In the genomic region with DNA sequence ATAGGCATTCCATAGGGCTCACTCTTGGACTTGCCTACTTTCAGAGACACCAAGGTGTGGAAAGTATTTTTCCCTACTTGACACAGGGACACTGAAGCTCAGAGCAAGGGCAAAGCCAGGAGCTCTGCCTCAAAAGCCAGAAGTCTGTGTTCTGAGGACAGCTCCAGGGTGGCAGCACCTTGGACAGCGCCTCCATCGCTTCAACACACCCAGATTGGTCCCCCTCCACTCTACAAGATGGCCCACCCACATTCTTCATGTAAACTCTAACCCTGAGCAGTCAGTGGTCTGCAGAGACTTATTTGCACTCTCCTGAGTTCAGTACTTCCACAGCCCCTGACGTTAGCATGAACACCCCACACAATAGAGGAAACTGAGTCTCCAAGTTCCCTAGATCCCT, we compare ENCODE assay signal across 10 mouse cellular contexts. TPM values are rescaled to one million over a fixed set of nuclear protein-coding genes. Genes with fewer than 3 reads are reported as not detected.
DNase-seq lines count a peak whose midpoint lies in the region; ATAC-seq and TF ChIP-seq lines count a peak whose summit lies in the region.
"Had no signal": no experiment of that assay in that cellular context is flagged by ENCODE, and none has a peak within 500 bp of the region (broad histone marks: within the 10 kb centered on the region; RNA-seq: fewer than 3 reads in every experiment).

No protein-coding gene starts in this region.

- TF ChIP-seq POLR2A in MEL (IDR thresholded peaks at IDR 0.05; ENCODE audit: control insufficient read depth in 1 of 2, insufficient read depth in 1 of 2, low read depth in 1 of 2, low read length in 2 of 2, poor library complexity in 1 of 2): no peak

- no peak for TF ChIP-seq RAD21 in MEL (IDR thresholded peaks at IDR 0.05; ENCODE audit: low read depth, low read length)

- H3K4me2 ChIP-seq in kidney, embryonic 14.5 days (replicated peaks; ENCODE audit: low read depth, low read length): no peak overlapping the region
- H3K4me2 ChIP-seq: heart, embryonic 15.5 days had no signal

- H3K9ac ChIP-seq in kidney, embryonic 14.5 days (ENCODE audit: low read depth, low read length): no peak overlapping the region
- H3K9ac ChIP-seq in MEL (ENCODE audit: control insufficient read depth, low read depth, low read length, poor library complexity, severe bottlenecking): no peak overlapping the region
- H3K9ac ChIP-seq: heart, embryonic 15.5 days had no signal

- H3K36me3 ChIP-seq in kidney, embryonic 14.5 days (ENCODE audit: control insufficient read depth, insufficient read depth, low read length): no peaks in the 10 kb centered on the region
- no peaks in the 10 kb centered on the region for H3K36me3 ChIP-seq in MEL (ENCODE audit: control insufficient read depth in 1 of 2, insufficient read depth in 2 of 2, low read length in 2 of 2)
- no peaks in the 10 kb centered on the region for H3K36me3 ChIP-seq in limb, embryonic 10.5 days
- H3K36me3 ChIP-seq: heart, embryonic 15.5 days had no signal

- no peak overlapping the region for H3K27ac ChIP-seq in kidney, embryonic 14.5 days (ENCODE audit: low read depth, low read length)
- H3K27ac ChIP-seq in MEL (ENCODE audit: control insufficient read depth, low read depth, low read length): no peak overlapping the region
- no peak overlapping the region for H3K27ac ChIP-seq in limb, embryonic 10.5 days
- H3K27ac ChIP-seq: heart, embryonic 15.5 days had no signal

- no peak overlapping the region for H3K4me3 ChIP-seq in kidney, embryonic 14.5 days (ENCODE audit: low read length)
- no peak overlapping the region for H3K4me3 ChIP-seq in MEL (ENCODE audit: control insufficient read depth in 1 of 2, insufficient read depth in 1 of 2, low read depth in 2 of 2, low read length in 2 of 2)
- no peak overlapping the region for H3K4me3 ChIP-seq in limb, embryonic 10.5 days
- H3K4me3 ChIP-seq: heart, embryonic 15.5 days had no signal

- ATAC-seq in kidney, embryonic 14.5 days (ENCODE audit: low FRiP score, low TSS enrichment): peak; percentile 57; the same call in 1 of the 2 replicates

- no peak for DNase-seq in kidney, adult 11 months
- peak; percentile 8 for DNase-seq in 416B (ENCODE audit: low read depth)
- peak; percentile 20 for DNase-seq in MEL (ENCODE audit: low read depth, low spot score)
- DNase-seq in limb, embryonic 10.5 days (ENCODE audit: low spot score): peak; percentile 74
- no peak for DNase-seq in adipocyte (ENCODE audit: low spot score)
- no peak for DNase-seq in layer of hippocampus, adult 11-12 months (ENCODE audit: low spot score)

- H3K79me2 ChIP-seq in MEL (ENCODE audit: control insufficient read depth, insufficient read depth, low read length, poor library complexity): no peaks in the 10 kb centered on the region

- 9% methylated on average over 3 of the region's 3 CpGs for WGBS in kidney, embryonic 14.5 days
- 19% methylated on average over 3 of the region's 3 CpGs for WGBS in limb, embryonic 10.5 days

- H3K27me3 ChIP-seq in kidney, embryonic 14.5 days (ENCODE audit: control insufficient read depth, insufficient read depth, low read length): no peaks in the 10 kb centered on the region
- H3K27me3 ChIP-seq in MEL (ENCODE audit: control insufficient read depth in 1 of 2, insufficient read depth in 2 of 2, low read length in 2 of 2): no peaks in the 10 kb centered on the region
- no peaks in the 10 kb centered on the region for H3K27me3 ChIP-seq in limb, embryonic 10.5 days (ENCODE audit: low read depth, poor library complexity, severe bottlenecking)
- H3K27me3 ChIP-seq: heart, embryonic 15.5 days had no signal

- no peak for TF ChIP-seq CTCF in MEL (IDR thresholded peaks at IDR 0.05 in 2 of 3, conservative IDR thresholded peaks at IDR 0.05 in 1 of 3; ENCODE audit: control insufficient read depth in 1 of 3, insufficient read depth in 1 of 3, low read depth in 2 of 3, low read length in 3 of 3, poor library complexity in 1 of 3, severe bottlenecking in 1 of 3)

- no peaks in the 10 kb centered on the region for H3K9me3 ChIP-seq in kidney, embryonic 14.5 days (ENCODE audit: control insufficient read depth, low read length)
- no peaks in the 10 kb centered on the region for H3K9me3 ChIP-seq in MEL (replicated peaks; ENCODE audit: insufficient read depth, low read length)
- H3K9me3 ChIP-seq in limb, embryonic 10.5 days (replicated peaks): no peaks in the 10 kb centered on the region
- H3K9me3 ChIP-seq: heart, embryonic 15.5 days had no signal

- no peaks in the 10 kb centered on the region for H3K4me1 ChIP-seq in kidney, embryonic 14.5 days (ENCODE audit: control insufficient read depth, insufficient read depth, low read length)
- no peaks in the 10 kb centered on the region for H3K4me1 ChIP-seq in MEL (ENCODE audit: control insufficient read depth in 1 of 2, insufficient read depth in 2 of 2, low read length in 2 of 2)
- H3K4me1 ChIP-seq in limb, embryonic 10.5 days: no peaks in the 10 kb centered on the region
- H3K4me1 ChIP-seq: heart, embryonic 15.5 days had no signal

- TF ChIP-seq EP300 in MEL (IDR thresholded peaks at IDR 0.05; ENCODE audit: low read depth in 1 of 2, low read length in 2 of 2): no peak

TF ChIP-seq in MEL, 35 proteins besides CTCF, POLR2A, EP300 and RAD21:
- TF ChIP-seq TAL1 (IDR thresholded peaks at IDR 0.05; ENCODE audit: low read length) (no peak), TBP (IDR thresholded peaks at IDR 0.05; ENCODE audit: low read depth, low read length) (no peak), JUND (IDR thresholded peaks at IDR 0.05; ENCODE audit: low read depth, low read length) (no peak), BHLHE40 (IDR thresholded peaks at IDR 0.05; ENCODE audit: borderline replicate concordance, low read depth, low read length) (no peak), GATA1 (IDR thresholded peaks at IDR 0.05; ENCODE audit: low read depth, low read length) (no peak), MAZ (IDR thresholded peaks at IDR 0.05; ENCODE audit: low read depth, low read length) (no peak), CHD1 (IDR thresholded peaks at IDR 0.05; ENCODE audit: low read depth, low read length) (no peak), NRF1 (IDR thresholded peaks at IDR 0.05; ENCODE audit: insufficient read depth, low read depth, low read length, poor library complexity, severe bottlenecking) (no peak), POLR2AphosphoS2 (IDR thresholded peaks at IDR 0.05; ENCODE audit: low read length) (no peak), TCF12 (IDR thresholded peaks at IDR 0.05; ENCODE audit: low read depth, low read length) (no peak), ZKSCAN1 (IDR thresholded peaks at IDR 0.05; ENCODE audit: low read depth, low read length) (no peak), NELFE (IDR thresholded peaks at IDR 0.05; ENCODE audit: low read depth, low read length) (no peak), E2F4 (IDR thresholded peaks at IDR 0.05; ENCODE audit: borderline replicate concordance, low read depth, low read length) (no peak), ZC3H11A (IDR thresholded peaks at IDR 0.05; ENCODE audit: low read depth, low read length) (no peak), USF1 (IDR thresholded peaks at IDR 0.05; ENCODE audit: low read depth, low read length) (no peak), MYB (IDR thresholded peaks at IDR 0.05; ENCODE audit: low read depth, low read length) (no peak)

RNA-seq across cellular contexts. Expression of a gene that starts 21.1 kb away (rescaled TPM):
- not detected in 2 replicates for polyA plus RNA-seq in kidney, embryonic 14.5 days (2014; fragmentation: Nextera tagmentation; extraction: Ambion mirVana)
- total RNA-seq in MEL (2012; rRNA removed): not detected in 2 replicates
- not detected for polyA plus RNA-seq in MEL (2012; ENCODE audit: insufficient read depth in 1 of 2, insufficient read length in 2 of 2, low read depth in 1 of 2, low replicate concordance in 2 of 2, missing spikeins in 1 of 2)
- polyA plus RNA-seq in limb, embryonic 10.5 days (2016; fragmentation: Nextera tagmentation; extraction: Ambion mirVana): not detected in 2 replicates
- total RNA-seq: megakaryocyte, adult 5-6 weeks had no signal
- polyA plus RNA-seq: testis, adult 2 months had no signal

Comparison
In these comparisons a context has a peak if more than half of its experiments do, and no peak if none do; other contexts are left out.
1. DNase-seq: peak in 416B (single experiment), MEL (single experiment) and limb, embryonic 10.5 days (single experiment); none in kidney, adult 11 months (single experiment), adipocyte (single experiment) and layer of hippocampus, adult 11-12 months (single experiment).